Mouse (Mus musculus) embryo, embryonic 11.5 days (tissue): ENCODE data around the gene 5730455P16Rik.
"Not testable (repeated sequence)": the region's sequence is repeated elsewhere in the genome, so short reads cannot be mapped to it uniquely, and the experiment has no call there.

Experiments
- DNase-seq: peaks from one replicate; pipeline ENCODE4 v3.0.0-alpha.2; 2012; ENCODE audit warnings: low read depth, low spot score

The 5730455P16Rik gene

GRCm38 (mm10) chr11:80377712-80378451, at the start of gene 5730455P16Rik:
Gene 5730455P16Rik, minus strand, starts transcription at chr11:80378034.
- peak; percentile 71 for DNase-seq

GRCm38 (mm10) chr11:80426029-80426813, 48.4 kb upstream of the 5730455P16Rik start:
- not testable (repeated sequence) for DNase-seq

- DNase-seq, result no peak
Measured at GRCm38 (mm10) chr11:80425247-80425778, 47.5 kb upstream of the 5730455P16Rik start.

DNA sequence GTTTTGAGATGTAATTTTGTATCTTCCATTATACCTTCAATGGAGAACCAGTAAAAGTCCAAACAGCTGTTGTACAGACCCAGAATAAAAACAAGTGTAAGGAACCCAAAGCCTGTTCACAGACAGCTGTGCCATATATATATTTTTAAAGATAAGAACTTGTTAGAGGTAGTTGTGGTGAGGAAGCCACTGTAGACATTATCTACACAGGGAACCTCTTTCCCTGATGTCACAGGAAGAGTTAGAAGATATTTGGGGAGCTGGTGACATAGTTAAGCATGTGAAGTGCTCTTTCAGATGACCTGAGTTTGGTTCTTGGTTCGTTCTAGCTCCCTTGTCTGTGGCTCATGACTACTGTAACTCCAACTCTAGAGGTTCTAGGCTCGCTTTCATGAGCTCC, 46.9 kb upstream of the 5730455P16Rik start:
- DNase-seq, result no peak

GRCm38 (mm10) chr11:80421421-80422047, 43.7 kb upstream of the 5730455P16Rik start:
- no peak for DNase-seq

DNA sequence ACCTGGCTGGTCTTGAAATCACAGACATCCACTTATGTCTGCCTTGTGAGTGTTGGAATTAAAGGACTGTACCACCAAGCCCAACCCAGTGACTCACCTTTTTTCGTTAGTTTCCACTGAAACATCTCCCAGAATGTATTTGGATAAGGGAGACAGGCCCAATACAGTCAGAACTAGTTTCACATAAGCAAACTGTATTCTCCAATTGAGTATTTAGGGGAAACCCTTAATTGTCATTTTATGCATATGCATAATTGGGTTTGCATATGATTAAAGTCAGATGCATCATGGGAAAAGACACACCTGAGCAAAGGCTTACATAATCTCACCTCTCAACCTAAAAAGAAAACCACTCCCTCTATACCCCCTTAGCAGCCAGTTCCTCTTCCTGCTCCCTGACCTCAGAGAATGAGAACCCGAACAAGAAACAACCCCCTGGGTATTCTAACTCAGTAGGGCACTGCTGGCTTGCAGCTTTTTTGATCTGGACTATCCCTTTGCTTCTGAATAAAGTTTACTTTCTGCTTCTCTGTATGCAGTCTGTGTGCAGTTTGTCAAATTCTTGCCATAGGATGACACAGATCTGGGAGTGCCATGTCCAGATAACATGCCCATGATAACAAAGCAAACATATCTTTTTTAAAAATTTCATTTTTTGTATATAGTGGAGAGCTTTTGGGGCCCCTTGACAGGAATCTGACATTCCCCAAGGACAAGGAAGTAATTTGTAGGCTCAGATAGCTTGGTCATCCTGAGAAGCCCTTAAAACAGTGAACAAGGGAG, 42.6 kb upstream of the 5730455P16Rik start:
- no peak for DNase-seq

- DNase-seq, result no peak
Measured at GRCm38 (mm10) chr11:80419743-80420142, 41.9 kb upstream of the 5730455P16Rik start.

- DNase-seq, result no peak
Measured at GRCm38 (mm10) chr11:80417085-80417484, 39.3 kb upstream of the 5730455P16Rik start.

DNA sequence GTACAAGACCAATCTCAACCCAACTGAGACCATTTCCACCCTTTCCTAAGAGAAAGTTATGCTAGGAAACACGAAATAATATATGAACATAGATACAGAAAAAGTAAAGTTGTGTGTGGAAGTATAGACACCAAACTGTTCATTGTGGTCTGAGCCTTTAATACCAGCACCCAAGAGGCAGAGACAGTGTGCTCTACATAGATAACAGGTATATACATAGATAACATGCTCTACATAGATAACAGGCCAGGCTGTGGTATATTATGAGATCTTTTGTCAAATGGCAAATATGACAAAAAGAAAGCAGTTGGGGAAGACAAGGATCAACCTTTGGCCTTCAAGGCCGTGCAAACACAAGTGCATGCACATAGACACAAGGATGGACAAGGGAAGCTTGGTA, 32.5 kb upstream of the 5730455P16Rik start:
- DNase-seq, result no peak

DNA sequence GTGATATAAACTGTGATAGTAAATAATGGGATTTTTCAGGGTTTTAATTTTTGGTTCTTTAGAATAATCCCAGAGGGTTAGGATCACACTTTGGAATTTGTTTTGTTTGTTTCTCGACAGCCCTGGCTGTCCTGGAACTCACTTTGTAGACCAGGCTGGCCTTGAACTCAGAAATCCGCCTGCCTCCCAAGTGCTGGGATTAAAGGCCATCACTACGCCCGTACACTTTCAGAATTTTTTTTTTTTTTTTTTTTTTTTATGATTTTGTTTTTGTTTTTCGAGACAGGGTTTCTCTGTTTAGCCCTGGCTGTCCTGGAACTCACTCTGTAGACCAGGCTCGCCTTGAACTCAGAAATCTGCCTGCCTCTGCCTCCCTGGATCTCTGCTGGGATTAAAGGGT, 30.0 kb upstream of the 5730455P16Rik start:
- DNase-seq, result not testable (repeated sequence)

DNA sequence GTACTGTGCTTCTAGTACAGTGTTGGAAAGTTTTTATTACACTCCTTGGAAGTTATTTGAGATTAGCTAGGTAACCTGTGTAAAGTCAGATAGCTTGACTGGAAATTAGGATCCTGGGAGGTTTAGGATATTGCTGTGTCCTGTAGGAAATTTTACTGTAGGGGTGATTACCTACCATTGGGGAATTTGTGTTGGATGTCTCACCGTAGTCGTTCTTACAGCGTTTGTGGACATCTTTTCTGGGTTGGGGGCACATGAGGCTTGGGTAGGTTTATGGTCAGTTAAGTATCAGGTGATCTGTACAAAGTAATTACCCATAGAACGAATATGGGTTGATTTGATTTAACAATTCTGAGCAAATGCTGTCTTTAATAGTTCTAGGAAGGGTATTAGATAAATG, 18.8 kb upstream of the 5730455P16Rik start:
- no peak for DNase-seq

DNA sequence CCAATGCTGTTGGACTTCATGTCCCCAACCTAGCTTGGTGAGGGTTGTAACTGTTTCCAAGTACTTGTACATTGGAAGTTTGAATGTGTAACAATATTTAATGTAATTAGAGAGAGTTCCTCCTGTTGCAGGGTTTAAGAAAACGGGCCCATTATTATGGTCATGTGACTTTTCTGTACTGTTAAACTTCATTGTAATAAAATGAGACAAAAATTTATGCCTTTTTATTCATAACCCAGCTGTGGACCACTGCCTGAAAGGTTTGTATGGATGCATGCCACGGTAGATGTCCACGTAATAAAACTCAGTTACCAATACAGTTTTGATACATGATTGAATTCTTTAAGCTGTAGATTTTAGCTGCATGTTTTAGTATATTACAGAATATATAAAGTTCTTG, 18.1 kb upstream of the 5730455P16Rik start:
- DNase-seq, result no peak

GRCm38 (mm10) chr11:80391407-80392120, 13.7 kb upstream of the 5730455P16Rik start:
- DNase-seq, result no peak

DNA sequence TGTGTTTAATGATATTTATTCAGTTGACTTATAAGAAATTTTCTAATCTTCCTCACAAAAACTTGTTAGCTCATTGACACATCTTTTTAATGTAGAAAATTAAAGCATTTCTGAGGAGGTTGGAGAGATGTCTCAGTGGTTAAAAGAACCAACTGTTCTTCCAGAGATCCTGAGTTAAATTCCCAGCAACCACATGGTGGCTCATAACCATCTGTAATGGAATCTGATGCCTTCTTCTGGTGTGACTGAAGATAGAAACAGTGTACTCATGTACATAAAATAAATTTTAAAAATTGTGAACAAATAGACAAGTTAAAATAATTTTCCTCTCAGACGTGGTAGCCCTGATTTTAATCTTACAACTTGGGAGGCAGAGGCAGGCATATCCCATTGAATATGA, 12.1 kb upstream of the 5730455P16Rik start:
- no peak for DNase-seq

GRCm38 (mm10) chr11:80386790-80387189, 9.0 kb upstream of the 5730455P16Rik start:
- DNase-seq, result no peak

- DNase-seq, result no peak
Measured at GRCm38 (mm10) chr11:80385055-80385454, 7.2 kb upstream of the 5730455P16Rik start.

- no peak for DNase-seq
Measured at GRCm38 (mm10) chr11:80384461-80384860, 6.6 kb upstream of the 5730455P16Rik start.

DNA sequence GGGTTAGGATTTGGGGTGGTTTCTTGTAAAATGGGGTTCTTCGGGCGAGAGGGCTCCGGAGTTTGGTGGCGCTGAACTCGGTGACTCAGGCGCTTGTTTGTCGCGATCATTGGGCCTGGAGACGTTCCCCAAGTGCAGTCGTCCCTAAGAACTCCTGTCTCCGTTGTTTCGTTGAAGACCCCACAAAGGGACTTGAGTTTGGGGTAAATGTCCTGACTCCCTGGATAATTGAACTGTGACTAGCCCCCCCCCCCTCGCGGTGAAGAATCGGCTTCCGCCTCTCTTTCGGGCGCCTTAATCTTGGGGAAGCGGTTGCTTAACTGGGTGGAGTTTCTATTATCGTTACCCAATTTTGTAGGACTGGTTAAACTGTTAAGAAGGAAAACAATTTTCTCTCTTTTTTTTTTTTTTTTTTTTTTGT, 5.8 kb upstream of the 5730455P16Rik start:
- DNase-seq, result peak; percentile 14

GRCm38 (mm10) chr11:80383019-80383625, 5.3 kb upstream of the 5730455P16Rik start, which contains the start of gene Zfp207:
Gene Zfp207, plus strand, starts transcription at chr11:80383279.
- peak; percentile 95 for DNase-seq

- no peak for DNase-seq
Measured at GRCm38 (mm10) chr11:80382626-80383018, 4.8 kb upstream of the 5730455P16Rik start.
